Mouse (Mus musculus) lung, embryonic 15.5 days (tissue): ENCODE results near the gene Gm49369. TPM values are rescaled to one million over a fixed set of nuclear protein-coding genes. Genes with fewer than 3 reads are reported as not detected.

ENCODE experiments used
- ATAC-seq: fragments of 200-750 bp; cut with Nextera tagmentation; 2 replicates; pipeline ENCODE4 v1.8.0; 2017; ENCODE audit warnings: moderate number of reproducible peaks, borderline replicate concordance; ENCODE audit not compliant: low FRiP score, low TSS enrichment; ENCODE audit errors: extremely low read depth
- H3K27ac ChIP-seq: fragments of 300-500 bp; sonication (generic); 2 replicates; pipeline ENCODE4 v1.5.1; 2015; ENCODE audit warnings: moderate library complexity, mild to moderate bottlenecking, inconsistent platforms
- H3K27me3 ChIP-seq: fragments of 300-500 bp; sonication (generic); 2 replicates; pipeline ENCODE4 v1.6.1; 2015; ENCODE audit warnings: inconsistent platforms
- H3K36me3 ChIP-seq: fragments of 300-500 bp; sonication (generic); 2 replicates; pipeline ENCODE4 v1.6.1; 2015; ENCODE audit warnings: inconsistent platforms
- H3K4me1 ChIP-seq: fragments of 300-500 bp; sonication (generic); 2 replicates; pipeline ENCODE4 v1.6.1; 2015; ENCODE audit warnings: inconsistent platforms
- H3K4me2 ChIP-seq: fragments of 300-500 bp; sonication (generic); 2 replicates; pipeline ENCODE4 v1.6.1; 2015; ENCODE audit warnings: inconsistent platforms, mild to moderate bottlenecking, moderate library complexity
- H3K4me3 ChIP-seq: fragments of 300-500 bp; sonication (generic); 2 replicates; pipeline ENCODE4 v1.5.1; 2015; ENCODE audit warnings: mild to moderate bottlenecking, inconsistent platforms
- H3K9ac ChIP-seq: fragments of 300-500 bp; sonication (generic); 2 replicates; pipeline ENCODE4 v1.6.1; 2015; ENCODE audit warnings: inconsistent platforms
- H3K9me3 ChIP-seq: fragments of 300-500 bp; sonication (generic); 2 replicates; pipeline ENCODE4 v1.6.1; 2016; ENCODE audit warnings: inconsistent platforms
- WGBS: fragments of 180-500 bp; shearing (Covaris S2); methylation state at CpG from one replicate; pipeline ENCODE4 v1.1.7; 2015; 5-methylcytosine and 5-hydroxymethylcytosine counted together
- polyA plus RNA-seq: library from polyadenylated mRNA; unstranded; fragments of >200 nt; fragmentation: Nextera tagmentation; extraction: Ambion mirVana; gene quantifications from 2 replicates; pipeline ENCODE4 v1.2.1, GENCODE M21; 2015

Gene Gm49369
- polyA plus RNA-seq, 1 experiment from 2014 or later = 0.72 TPM

DNA sequence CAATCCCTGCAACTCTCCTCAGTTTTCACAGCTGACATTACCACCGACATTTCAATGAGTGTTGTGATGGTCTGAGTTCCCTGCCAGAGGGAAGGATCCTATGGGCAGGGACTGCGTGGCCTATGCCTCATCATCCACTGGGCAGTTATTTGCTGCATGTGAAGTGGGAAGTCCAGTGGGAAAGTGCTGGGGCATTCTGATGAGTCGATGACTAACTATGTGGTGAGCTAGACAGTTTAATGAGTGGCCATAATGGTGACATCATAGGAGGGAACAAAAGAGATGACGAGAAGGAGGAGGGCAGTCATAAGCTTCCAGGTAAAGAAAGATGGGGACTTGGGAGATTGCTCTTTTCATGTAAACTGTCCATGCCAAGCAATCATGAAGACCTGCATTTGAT is 19.4 kb downstream of the Gm49369 start:
- no peaks in the 10 kb centered on the region for H3K4me1 ChIP-seq
- H3K27ac ChIP-seq = no peak overlapping the region
- H3K4me2 ChIP-seq = no peak overlapping the region
- H3K9ac ChIP-seq = no peak overlapping the region
- no peak for ATAC-seq
- 68% methylated on average over 4 of the region's 4 CpGs for WGBS
- H3K27me3 ChIP-seq = no peaks in the 10 kb centered on the region
- H3K4me3 ChIP-seq = no peak overlapping the region
- H3K9me3 ChIP-seq = no peaks in the 10 kb centered on the region
- no peaks in the 10 kb centered on the region for H3K36me3 ChIP-seq

GRCm38 (mm10) chr7:142360743-142361142 is 21.7 kb downstream of the Gm49369 start:
- Histone ChIP-seq H3K4me2 (no peak overlapping the region), H3K4me1 (no peaks in the 10 kb centered on the region), H3K27me3 (no peaks in the 10 kb centered on the region), H3K9ac (no peak overlapping the region), H3K36me3 (no peaks in the 10 kb centered on the region), H3K27ac (no peak overlapping the region), H3K9me3 (no peaks in the 10 kb centered on the region), H3K4me3 (no peak overlapping the region)
- ATAC-seq = no peak

- Histone ChIP-seq H3K4me2 (no peak overlapping the region), H3K27ac (no peak overlapping the region), H3K27me3 (no peaks in the 10 kb centered on the region), H3K9ac (no peak overlapping the region), H3K9me3 (no peaks in the 10 kb centered on the region), H3K4me3 (no peak overlapping the region), H3K36me3 (no peaks in the 10 kb centered on the region), H3K4me1 (no peaks in the 10 kb centered on the region)
- WGBS = 48% methylated on average over 8 of the region's 8 CpGs
- no peak for ATAC-seq
Measured at GRCm38 (mm10) chr7:142359129-142359528, 23.3 kb downstream of the Gm49369 start.

DNA sequence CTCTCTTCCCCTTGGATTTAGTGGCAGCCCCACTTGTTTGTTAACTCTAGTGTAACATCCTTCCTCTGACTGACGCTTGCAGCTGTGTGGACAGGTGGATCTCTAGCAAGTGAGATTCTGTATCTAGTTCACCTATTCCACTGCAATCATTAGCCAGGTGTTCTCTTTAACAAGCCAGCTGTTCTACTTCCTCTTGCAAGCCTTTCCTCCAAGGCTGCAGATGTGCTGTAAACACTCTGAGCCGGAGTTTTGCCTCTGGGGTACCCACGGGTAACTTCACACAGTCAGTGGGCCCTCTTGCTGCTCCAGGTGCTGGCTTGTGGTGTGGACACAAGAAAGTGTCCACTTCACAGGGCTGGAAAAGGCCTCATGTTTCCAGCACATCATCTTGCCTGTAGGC is 24.9 kb downstream of the Gm49369 start:
- no peaks in the 10 kb centered on the region for H3K4me1 ChIP-seq
- no peaks in the 10 kb centered on the region for H3K27me3 ChIP-seq
- no peak overlapping the region for H3K9ac ChIP-seq
- H3K27ac ChIP-seq = no peak overlapping the region
- 49% methylated on average over 3 of the region's 3 CpGs for WGBS
- H3K36me3 ChIP-seq = no peaks in the 10 kb centered on the region
- no peak overlapping the region for H3K4me3 ChIP-seq
- H3K4me2 ChIP-seq = no peak overlapping the region
- H3K9me3 ChIP-seq = no peaks in the 10 kb centered on the region
- ATAC-seq = no peak

DNA sequence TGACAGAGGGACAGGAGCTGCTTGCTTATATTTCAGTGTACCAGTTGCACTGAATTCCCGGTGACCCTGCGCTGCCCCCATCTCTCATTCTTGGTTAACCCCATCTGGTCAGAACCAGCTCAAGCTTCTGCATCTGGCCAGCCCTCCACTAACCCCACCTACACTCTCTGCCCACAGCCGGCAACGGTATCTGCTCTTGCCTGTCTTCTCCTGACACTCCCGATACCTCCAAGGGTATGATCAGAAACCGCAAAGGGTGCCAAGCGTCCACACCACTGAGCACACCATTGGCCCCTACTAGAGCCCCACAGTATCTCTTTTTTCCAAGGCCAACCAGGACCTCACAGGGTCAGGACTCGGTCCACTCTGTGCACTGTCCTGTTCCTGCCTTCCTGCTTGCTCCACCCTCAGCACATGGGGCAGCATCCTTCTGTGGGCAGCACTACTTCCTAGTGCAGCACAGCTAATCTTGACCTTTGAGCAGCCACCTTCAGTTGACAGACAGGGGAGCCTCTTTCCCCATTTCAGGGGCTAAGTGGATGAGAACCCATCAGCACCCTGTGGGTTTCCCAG is 27.7 kb downstream of the Gm49369 start:
- Histone ChIP-seq H3K4me1 (no peaks in the 10 kb centered on the region), H3K36me3 (no peaks in the 10 kb centered on the region), H3K9me3 (no peaks in the 10 kb centered on the region), H3K9ac (no peak overlapping the region), H3K27me3 (no peaks in the 10 kb centered on the region), H3K4me3 (no peak overlapping the region), H3K4me2 (no peak overlapping the region), H3K27ac (no peak overlapping the region)
- ATAC-seq = 0 out of 2 replicates have a peak, but pooled peaks have one; percentile 12
- 46% methylated on average over 8 of the region's 8 CpGs for WGBS

- 50% methylated on average over 5 of the region's 5 CpGs for WGBS
- Histone ChIP-seq H3K36me3 (no peaks in the 10 kb centered on the region), H3K27me3 (no peaks in the 10 kb centered on the region), H3K4me1 (0 out of 2 replicates have a peak, but pooled peaks cover 4% of the 10 kb centered on the region), H3K27ac (no peak overlapping the region), H3K4me3 (no peak overlapping the region), H3K9ac (no peak overlapping the region), H3K9me3 (no peaks in the 10 kb centered on the region), H3K4me2 (no peak overlapping the region)
- ATAC-seq = peak; percentile 37; the same call in 1 of the 2 replicates
Measured at GRCm38 (mm10) chr7:142353854-142354253, 28.6 kb downstream of the Gm49369 start.

DNA sequence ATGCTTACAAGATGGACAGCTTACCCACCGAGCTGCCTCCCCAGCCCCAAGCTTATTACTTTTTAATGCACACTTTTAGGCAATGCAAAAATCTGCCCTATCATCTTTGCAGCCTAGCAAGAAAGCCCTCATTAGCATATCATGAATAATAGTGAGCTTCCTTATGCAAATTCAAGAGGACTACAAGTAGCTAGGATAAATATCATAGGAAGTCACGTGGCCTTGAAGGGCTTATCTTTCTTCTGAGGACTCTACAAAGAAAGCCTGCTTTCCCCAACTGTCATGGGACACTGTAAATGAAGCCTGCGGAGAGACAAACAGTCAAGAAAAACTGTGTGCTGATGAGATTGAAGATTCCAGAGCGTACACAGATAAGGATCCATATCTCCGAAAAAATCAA is 30.9 kb downstream of the Gm49369 start:
- WGBS = 46% methylated on average over 5 of the region's 5 CpGs
- no peak for ATAC-seq
- Histone ChIP-seq H3K4me3 (no peak overlapping the region), H3K36me3 (no peaks in the 10 kb centered on the region), H3K27ac (no peak overlapping the region), H3K4me1 (0 out of 2 replicates have a peak, but pooled peaks cover 4% of the 10 kb centered on the region), H3K9me3 (no peaks in the 10 kb centered on the region), H3K4me2 (no peak overlapping the region), H3K27me3 (no peaks in the 10 kb centered on the region), H3K9ac (no peak overlapping the region)

DNA sequence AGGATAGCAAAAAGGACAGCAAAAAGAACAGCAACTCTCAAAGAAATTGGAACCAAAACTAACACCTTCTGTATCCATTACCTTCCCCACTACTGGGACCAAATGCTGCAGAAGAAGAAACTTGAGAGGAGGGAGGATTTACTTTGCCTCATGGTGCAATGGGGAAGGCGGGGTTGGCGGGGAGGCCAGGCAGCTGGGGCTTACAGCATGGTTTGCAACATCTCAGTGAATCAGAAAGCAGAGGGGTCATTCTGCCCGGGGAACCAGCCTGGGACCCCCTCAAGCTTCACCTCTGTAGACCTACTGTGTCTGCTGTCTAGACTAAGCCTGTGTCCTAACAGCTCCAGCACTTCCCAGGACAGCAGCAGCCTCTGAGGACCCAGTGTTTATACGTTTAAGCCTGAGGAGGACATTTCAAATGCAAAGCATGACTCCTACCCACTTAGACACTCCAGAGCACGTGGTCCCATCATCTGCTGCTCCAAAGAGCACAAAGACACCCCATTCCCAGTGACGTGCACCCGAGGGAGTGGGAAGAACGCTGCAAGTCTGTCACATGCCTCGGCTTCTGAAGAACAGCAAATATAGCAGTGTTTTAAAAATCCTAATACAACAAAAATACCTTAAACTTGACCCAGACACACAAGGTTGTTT is 33.0 kb downstream of the Gm49369 start:
- WGBS = 27% methylated on average over 9 of the region's 9 CpGs

DNA sequence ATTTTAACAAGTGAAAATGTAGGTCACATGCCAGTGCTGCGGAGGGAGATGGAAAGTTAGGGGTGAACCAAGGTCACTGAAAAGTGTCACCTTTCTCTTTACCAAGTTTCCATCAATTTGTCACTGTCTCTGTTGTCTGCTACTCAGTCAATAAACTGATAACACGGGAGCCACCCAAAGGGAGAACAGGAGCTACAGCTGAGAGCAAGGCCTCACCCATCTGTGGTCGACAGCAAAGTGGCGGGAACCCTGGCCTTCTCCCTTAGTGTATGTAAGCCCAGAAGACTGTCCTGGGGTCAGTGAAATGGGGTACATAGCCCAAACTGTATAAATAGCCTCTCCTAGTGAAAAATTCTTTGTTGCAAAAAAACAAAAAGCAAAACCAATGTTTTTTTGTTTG is 34.9 kb downstream of the Gm49369 start:
- WGBS = 41% methylated on average over 4 of the region's 4 CpGs
- ATAC-seq = no peak
- no peaks in the 10 kb centered on the region for H3K9me3 ChIP-seq
- no peaks in the 10 kb centered on the region for H3K27me3 ChIP-seq
- H3K4me2 ChIP-seq = no peak overlapping the region
- H3K4me3 ChIP-seq = no peak overlapping the region
- H3K4me1 ChIP-seq = 0 out of 2 replicates have a peak, but pooled peaks cover 4% of the 10 kb centered on the region
- H3K9ac ChIP-seq = no peak overlapping the region
- H3K27ac ChIP-seq = no peak overlapping the region
- H3K36me3 ChIP-seq = no peaks in the 10 kb centered on the region

More for the DNA sequence above, 33.0 kb downstream of the Gm49369 start:
- H3K9ac ChIP-seq = no peak overlapping the region
- H3K27me3 ChIP-seq = no peaks in the 10 kb centered on the region
- no peaks in the 10 kb centered on the region for H3K9me3 ChIP-seq
- 0 out of 2 replicates have a peak, but pooled peaks cover 4% of the 10 kb centered on the region for H3K4me1 ChIP-seq
- H3K4me2 ChIP-seq = no peak overlapping the region
- H3K4me3 ChIP-seq = no peak overlapping the region
- no peaks in the 10 kb centered on the region for H3K36me3 ChIP-seq
- H3K27ac ChIP-seq = no peak overlapping the region
- ATAC-seq = peak; percentile 57; the same call in 1 of the 2 replicates

DNA sequence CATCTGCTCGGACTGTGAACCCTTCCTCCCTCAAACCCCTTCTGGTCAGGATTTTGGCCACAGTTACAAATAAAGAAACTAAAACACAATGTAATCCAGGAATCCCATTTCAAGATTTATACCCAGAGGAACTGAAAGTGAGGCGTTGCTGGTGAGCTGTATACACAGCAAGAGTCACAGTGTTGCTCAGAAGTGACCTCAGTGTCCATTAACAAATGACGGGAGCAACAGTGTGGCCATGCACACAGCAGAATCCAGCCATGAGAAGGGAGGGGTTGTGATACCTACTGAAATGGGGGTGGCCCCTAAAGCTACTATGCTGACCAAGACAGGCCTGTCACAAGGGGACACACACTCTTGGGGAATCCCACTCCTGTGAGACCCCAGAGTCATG is 40.2 kb downstream of the Gm49369 start:
- no peaks in the 10 kb centered on the region for H3K4me1 ChIP-seq
- ATAC-seq = no peak
- H3K4me3 ChIP-seq = no peak overlapping the region
- H3K9ac ChIP-seq = no peak overlapping the region
- no peak overlapping the region for H3K4me2 ChIP-seq
- H3K36me3 ChIP-seq = no peaks in the 10 kb centered on the region
- H3K9me3 ChIP-seq = no peaks in the 10 kb centered on the region
- H3K27ac ChIP-seq = no peak overlapping the region
- no peaks in the 10 kb centered on the region for H3K27me3 ChIP-seq
- 65% methylated on average over 3 of the region's 3 CpGs for WGBS

DNA sequence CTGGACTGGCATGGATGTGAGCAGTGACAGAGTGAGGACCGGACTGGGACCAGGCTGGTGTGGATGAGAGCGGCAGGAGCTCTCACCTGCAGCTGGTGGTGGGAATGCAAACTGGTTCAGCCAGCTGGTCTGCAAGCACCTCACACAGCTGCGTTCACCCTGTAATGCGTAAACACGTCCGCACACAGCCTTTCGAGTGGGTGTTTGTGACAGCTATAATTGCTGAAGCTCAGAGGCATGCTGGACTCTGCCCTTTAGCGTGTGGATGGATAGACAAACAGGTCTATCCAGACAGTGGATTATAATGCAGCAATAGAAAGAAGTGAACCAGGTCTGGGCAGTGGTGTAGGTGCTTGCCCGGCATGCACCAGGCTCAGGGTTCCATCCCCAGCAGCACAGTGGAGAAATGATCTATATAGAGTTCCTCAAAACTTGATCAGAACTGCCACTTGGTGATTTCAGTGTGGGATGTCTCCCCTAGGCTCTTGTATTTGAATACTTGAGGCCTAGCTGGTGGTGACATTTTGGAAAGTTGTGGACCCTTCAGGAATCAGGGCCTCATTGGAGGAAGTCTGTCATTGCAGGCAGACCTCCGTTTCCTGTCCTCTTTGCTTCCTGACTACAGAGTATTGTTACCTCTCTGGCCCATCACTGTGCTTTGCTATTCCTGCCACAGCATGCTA is 40.8 kb downstream of the Gm49369 start:
- Histone ChIP-seq H3K36me3 (no peaks in the 10 kb centered on the region), H3K27me3 (no peaks in the 10 kb centered on the region), H3K27ac (no peak overlapping the region), H3K4me2 (no peak overlapping the region), H3K4me1 (no peaks in the 10 kb centered on the region), H3K4me3 (no peak overlapping the region), H3K9ac (no peak overlapping the region), H3K9me3 (no peaks in the 10 kb centered on the region)
- whole genome bisulfite sequencing = 29% methylated on average over 10 of the region's 10 CpGs
- 0 out of 2 replicates have a peak, but pooled peaks have one; percentile 31 for ATAC-seq

DNA sequence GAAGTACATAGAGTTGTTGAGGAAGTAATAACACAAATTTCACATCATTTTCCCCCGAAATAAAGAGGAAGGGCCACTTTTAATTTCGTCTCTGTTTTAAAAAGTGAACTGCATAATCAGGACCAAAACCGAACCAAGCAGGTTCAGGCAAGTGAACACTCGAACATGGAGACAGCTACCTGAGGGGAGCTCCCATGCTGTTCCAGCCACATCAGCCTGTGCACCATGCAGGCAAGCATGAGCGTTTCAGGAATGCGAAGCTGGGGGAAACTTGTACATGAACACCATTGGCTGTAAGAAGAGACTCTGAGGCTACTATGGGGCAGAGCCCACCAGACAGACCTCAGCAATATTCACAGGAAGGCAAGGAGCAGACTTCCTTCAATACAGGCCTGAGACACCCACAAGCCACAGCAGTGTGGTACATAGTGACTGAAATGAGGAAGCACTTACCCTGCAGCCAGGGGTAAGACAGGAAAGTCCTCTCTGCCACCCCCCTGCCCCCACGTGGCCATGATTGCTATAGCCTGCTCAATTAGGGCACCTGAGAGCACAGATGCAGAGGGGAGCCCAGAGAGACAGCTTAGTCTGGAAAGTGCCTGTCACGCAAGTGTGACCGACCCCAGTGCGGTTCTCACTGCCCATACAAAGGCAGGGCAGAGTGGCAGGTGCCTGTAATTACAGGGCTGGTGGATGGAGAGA is 42.0 kb downstream of the Gm49369 start:
- ATAC-seq = no peak
- no peak overlapping the region for H3K27ac ChIP-seq
- WGBS = 53% methylated on average over 10 of the region's 10 CpGs

More for the DNA sequence above, 42.0 kb downstream of the Gm49369 start:
- no peak overlapping the region for H3K4me3 ChIP-seq
- no peaks in the 10 kb centered on the region for H3K27me3 ChIP-seq
- no peaks in the 10 kb centered on the region for H3K36me3 ChIP-seq
- no peaks in the 10 kb centered on the region for H3K4me1 ChIP-seq
- H3K4me2 ChIP-seq = no peak overlapping the region
- no peak overlapping the region for H3K9ac ChIP-seq
- H3K9me3 ChIP-seq = no peaks in the 10 kb centered on the region
